Mouse (Mus musculus) testis, adult 2 months (tissue): ENCODE measurements around the gene Bend3.

ENCODE experiments used
- CTCF ChIP-seq: fragments of 200-500 bp; IDR thresholded peaks from 2 replicates; pipeline ENCODE4 v1.5.1; 2012; ENCODE audit warnings: low read depth, mild to moderate bottlenecking, inconsistent platforms, low read length, moderate library complexity; ENCODE audit not compliant: control insufficient read depth, insufficient read depth, insufficient replicate concordance
- POLR2A ChIP-seq: fragments of 200-500 bp; IDR thresholded peaks from 2 replicates; pipeline ENCODE4 v1.6.1; 2012; ENCODE audit warnings: low read depth, mild to moderate bottlenecking, inconsistent platforms, low read length, moderate library complexity; ENCODE audit not compliant: control insufficient read depth

DNA sequence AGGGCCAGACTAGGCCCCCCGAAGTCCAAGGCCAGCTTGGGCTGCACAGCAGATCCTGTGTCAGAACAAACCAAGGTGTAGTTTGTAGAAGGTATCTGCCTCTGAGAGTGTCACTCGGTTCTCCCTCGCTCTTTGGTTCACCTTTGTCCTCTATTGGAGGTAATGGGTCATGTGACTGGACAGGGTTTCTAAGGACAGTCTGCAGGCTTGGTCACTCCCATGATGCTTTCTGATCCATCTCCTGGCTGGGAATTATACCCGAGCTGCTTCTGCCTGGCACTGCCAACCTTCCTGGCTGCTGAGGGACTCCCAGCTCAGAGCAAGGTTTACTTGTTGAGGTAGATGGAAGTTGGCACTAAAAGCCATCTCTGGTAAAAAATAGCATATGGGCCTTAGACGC lies 12.2 kb downstream of the Bend3 start:
- TF ChIP-seq POLR2A (no peak), CTCF (no peak)
